Mouse (Mus musculus) hindbrain, embryonic 14.5 days (tissue): ENCODE measurements at regions not wholly inside any gene's neighbourhood (a gene's known extent, or its start where the extent isn't known, plus 50 kb on each side); places are given as distances from the start of the nearest gene placed in this dataset.

ENCODE experiments used
- ATAC-seq: fragments of 200-750 bp; cut with Nextera tagmentation; 2 replicates; pipeline ENCODE4 v1.8.0; 2017; ENCODE audit warnings: moderate number of reproducible peaks, mild to moderate bottlenecking, moderate TSS enrichment, moderate library complexity; ENCODE audit not compliant: low FRiP score
- DNase-seq: peaks from one replicate; pipeline ENCODE4 v3.0.0-alpha.2; 2015; ENCODE audit warnings: low spot score
- H3K27ac ChIP-seq: fragments of 300-500 bp; sonication (generic); 2 replicates; pipeline ENCODE4 v1.5.1; 2014; ENCODE audit warnings: mild to moderate bottlenecking, moderate library complexity
- H3K27me3 ChIP-seq: fragments of 300-500 bp; sonication (generic); 2 replicates; pipeline ENCODE4 v1.6.1; 2014; ENCODE audit warnings: mild to moderate bottlenecking, low read length, mixed read lengths; ENCODE audit not compliant: control insufficient read depth, insufficient read depth
- H3K36me3 ChIP-seq: fragments of 300-500 bp; sonication (generic); replicated peaks from 2 replicates; pipeline ENCODE4 v1.6.1; 2014; ENCODE audit not compliant: control insufficient read depth, insufficient read depth
- H3K4me1 ChIP-seq: fragments of 300-500 bp; sonication (generic); replicated peaks from 2 replicates; pipeline ENCODE4 v1.6.1; 2014; ENCODE audit warnings: antibody characterized with exemption, low read length, mixed read lengths; ENCODE audit not compliant: control insufficient read depth, insufficient read depth
- H3K4me2 ChIP-seq: fragments of 300-500 bp; sonication (generic); replicated peaks from 2 replicates; pipeline ENCODE4 v1.6.1; 2014; ENCODE audit warnings: mild to moderate bottlenecking, moderate library complexity
- H3K4me3 ChIP-seq: fragments of 300-500 bp; sonication (generic); replicated peaks from 2 replicates; pipeline ENCODE4 v1.5.1; 2014; ENCODE audit warnings: mild to moderate bottlenecking, low read length
- H3K9ac ChIP-seq: fragments of 300-500 bp; sonication (generic); 2 replicates; pipeline ENCODE4 v1.6.1; 2014
- H3K9me3 ChIP-seq: fragments of 300-500 bp; sonication (generic); 2 replicates; pipeline ENCODE4 v1.6.1; 2016; ENCODE audit warnings: low read length; ENCODE audit not compliant: control insufficient read depth
- WGBS: fragments of 180-500 bp; shearing (Covaris S2); extraction: QIAGEN DNeasy Blood & Tissue Kit; methylation state at CpG from one replicate; pipeline ENCODE4 v1.1.7; 2014; 5-methylcytosine and 5-hydroxymethylcytosine counted together

DNA sequence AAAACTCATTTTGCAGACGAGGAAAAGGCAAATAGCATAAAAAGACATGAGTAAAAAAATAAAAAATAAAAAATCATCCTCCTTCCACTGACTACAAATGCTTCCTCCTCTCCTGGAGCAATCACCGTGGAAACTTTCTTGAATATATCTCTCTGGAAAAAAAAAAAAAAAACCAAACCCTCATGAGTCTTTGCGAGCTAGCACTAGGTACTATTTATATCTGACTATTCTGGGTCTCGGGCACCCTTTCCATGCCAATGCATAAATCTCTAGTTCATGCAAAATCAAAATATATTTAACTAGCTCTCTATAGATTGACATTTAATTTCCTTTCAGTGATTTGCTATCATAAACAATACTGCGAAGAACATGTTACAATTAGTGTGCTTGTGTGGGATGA is 63.7 kb upstream of the Magi3 start:
- no peak overlapping the region for H3K4me3 ChIP-seq
- no peaks in the 10 kb centered on the region for H3K36me3 ChIP-seq
- no peak overlapping the region for H3K27ac ChIP-seq
- no peaks in the 10 kb centered on the region for H3K27me3 ChIP-seq
- no peaks in the 10 kb centered on the region for H3K9me3 ChIP-seq
- no peak overlapping the region for H3K4me2 ChIP-seq
- no peak overlapping the region for H3K9ac ChIP-seq
- no peak for ATAC-seq
- no peak for DNase-seq
- no peaks in the 10 kb centered on the region for H3K4me1 ChIP-seq
- WGBS: 82% methylated on average over 5 of the region's 5 CpGs

GRCm38 (mm10) chr3:104279505-104279904 is 59.3 kb upstream of the Magi3 start:
- 73% methylated on average over 6 of the region's 6 CpGs for WGBS
- no peak overlapping the region for H3K4me2 ChIP-seq
- DNase-seq: no peak
- no peak overlapping the region for H3K4me3 ChIP-seq
- H3K27me3 ChIP-seq: no peaks in the 10 kb centered on the region
- no peaks in the 10 kb centered on the region for H3K36me3 ChIP-seq
- no peak for ATAC-seq
- no peak overlapping the region for H3K9ac ChIP-seq
- H3K4me1 ChIP-seq: peaks cover 9% of the 10 kb centered on the region
- H3K27ac ChIP-seq: no peak overlapping the region
- no peaks in the 10 kb centered on the region for H3K9me3 ChIP-seq

- 38% methylated on average over 1 of the region's 1 CpGs for WGBS
- no peaks in the 10 kb centered on the region for H3K36me3 ChIP-seq
- no peak overlapping the region for H3K9ac ChIP-seq
- no peak overlapping the region for H3K4me2 ChIP-seq
- H3K27ac ChIP-seq: no peak overlapping the region
- H3K27me3 ChIP-seq: no peaks in the 10 kb centered on the region
- no peaks in the 10 kb centered on the region for H3K9me3 ChIP-seq
- DNase-seq (no peak), ATAC-seq (no peak)
- H3K4me1 ChIP-seq: peaks cover 9% of the 10 kb centered on the region
- H3K4me3 ChIP-seq: no peak overlapping the region
Measured at GRCm38 (mm10) chr3:104274718-104275302, 54.6 kb upstream of the Magi3 start.

DNA sequence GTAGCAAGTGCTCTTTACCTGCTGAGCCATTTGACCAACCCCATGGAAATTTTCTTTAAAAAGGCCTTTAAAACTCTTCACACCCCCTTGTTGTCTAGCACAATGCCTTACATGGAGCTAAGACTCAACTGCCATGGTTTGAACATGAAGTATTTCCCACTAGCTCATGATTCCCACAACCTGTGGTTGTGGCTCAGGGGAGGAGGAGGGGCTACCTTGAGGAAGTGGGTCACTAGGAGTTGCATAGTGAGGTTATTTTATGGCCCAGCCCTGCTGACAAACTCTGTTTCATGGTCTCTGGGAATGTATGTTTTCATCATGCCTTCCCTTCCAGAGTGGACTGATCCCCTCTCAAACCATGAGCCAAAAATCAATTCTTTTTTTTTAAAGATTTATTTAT is 53.9 kb upstream of the Magi3 start:
- peaks cover 9% of the 10 kb centered on the region for H3K4me1 ChIP-seq
- H3K27me3 ChIP-seq: no peaks in the 10 kb centered on the region
- ATAC-seq (no peak), DNase-seq (no peak)
- no peaks in the 10 kb centered on the region for H3K36me3 ChIP-seq
- H3K9me3 ChIP-seq: no peaks in the 10 kb centered on the region
- H3K9ac ChIP-seq: no peak overlapping the region
- H3K4me3 ChIP-seq: no peak overlapping the region
- no peak overlapping the region for H3K4me2 ChIP-seq
- no peak overlapping the region for H3K27ac ChIP-seq
